Mouse (Mus musculus) testis, postnatal 14 days (tissue): Measurements from ENCODE around the gene Ppp1r18.
A peak's percentile ranks its signal among the peaks of the same experiment; 100 is the strongest.

Experiments used
- DNase-seq: peaks from one replicate; pipeline ENCODE4 v3.0.0; 2021; ENCODE audit warnings: low spot score

The Ppp1r18 gene

GRCm38 (mm10) chr17:35914975-35915374 lies 49.6 kb downstream of the Ppp1r18 start:
- no peak for DNase-seq

- no peak for DNase-seq
Observed at GRCm38 (mm10) chr17:35915538-35916296, 50.3 kb downstream of the Ppp1r18 start.

DNA sequence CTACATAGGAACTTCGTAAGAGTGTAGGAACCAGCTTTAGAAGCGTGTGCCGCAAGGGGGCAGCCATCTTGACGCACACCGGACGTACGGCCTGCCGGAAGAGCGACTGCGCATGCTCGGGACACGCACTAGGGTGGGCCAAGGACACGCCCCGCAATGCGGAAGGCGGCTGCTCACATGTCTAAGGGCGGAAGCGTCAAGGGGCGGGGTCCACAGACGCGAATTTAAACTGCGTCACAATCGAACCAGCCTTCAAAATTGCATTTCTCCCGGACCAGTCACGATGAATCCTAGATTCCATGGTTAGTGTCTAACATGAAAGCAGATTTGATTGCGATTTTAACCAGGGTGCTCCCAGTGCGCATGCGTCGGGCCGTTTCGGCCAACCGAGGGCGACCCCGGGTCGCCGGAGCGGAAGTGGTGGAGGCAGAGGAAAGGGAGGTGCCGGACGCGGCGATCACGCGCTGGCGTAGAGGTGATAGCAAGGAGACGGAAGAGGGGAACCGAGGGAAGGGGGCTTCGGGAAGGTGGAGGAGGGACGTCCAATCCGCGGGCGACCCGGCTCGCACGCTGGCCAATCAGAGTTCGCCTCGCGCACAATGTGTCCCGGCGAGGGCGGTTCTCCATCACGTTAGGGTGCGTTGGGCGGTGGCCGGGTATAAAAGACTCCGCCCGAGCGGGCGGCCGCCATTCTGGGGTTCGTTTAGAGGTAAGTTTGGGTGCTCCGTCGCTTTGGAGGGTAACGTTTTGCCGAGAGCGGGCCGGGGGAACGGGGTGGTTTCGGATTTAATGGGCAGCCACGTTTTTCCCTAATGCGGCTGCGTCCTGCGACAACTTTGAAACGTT lies 51.1 kb downstream of the Ppp1r18 start, which contains the start of the genes Mrps18b and Ppp1r10:
Gene Mrps18b (minus strand): TSS at position 93 of the 846 bp plus-strand sequence.
Gene Ppp1r10 (plus strand): TSS at position 138 of the 846 bp plus-strand sequence.
- peak; percentile 100 for DNase-seq

GRCm38 (mm10) chr17:35917143-35917462 lies 51.7 kb downstream of the Ppp1r18 start:
- DNase-seq = no peak

- peak; percentile 54 for DNase-seq
Observed at GRCm38 (mm10) chr17:35917463-35918251, 52.3 kb downstream of the Ppp1r18 start.

DNA sequence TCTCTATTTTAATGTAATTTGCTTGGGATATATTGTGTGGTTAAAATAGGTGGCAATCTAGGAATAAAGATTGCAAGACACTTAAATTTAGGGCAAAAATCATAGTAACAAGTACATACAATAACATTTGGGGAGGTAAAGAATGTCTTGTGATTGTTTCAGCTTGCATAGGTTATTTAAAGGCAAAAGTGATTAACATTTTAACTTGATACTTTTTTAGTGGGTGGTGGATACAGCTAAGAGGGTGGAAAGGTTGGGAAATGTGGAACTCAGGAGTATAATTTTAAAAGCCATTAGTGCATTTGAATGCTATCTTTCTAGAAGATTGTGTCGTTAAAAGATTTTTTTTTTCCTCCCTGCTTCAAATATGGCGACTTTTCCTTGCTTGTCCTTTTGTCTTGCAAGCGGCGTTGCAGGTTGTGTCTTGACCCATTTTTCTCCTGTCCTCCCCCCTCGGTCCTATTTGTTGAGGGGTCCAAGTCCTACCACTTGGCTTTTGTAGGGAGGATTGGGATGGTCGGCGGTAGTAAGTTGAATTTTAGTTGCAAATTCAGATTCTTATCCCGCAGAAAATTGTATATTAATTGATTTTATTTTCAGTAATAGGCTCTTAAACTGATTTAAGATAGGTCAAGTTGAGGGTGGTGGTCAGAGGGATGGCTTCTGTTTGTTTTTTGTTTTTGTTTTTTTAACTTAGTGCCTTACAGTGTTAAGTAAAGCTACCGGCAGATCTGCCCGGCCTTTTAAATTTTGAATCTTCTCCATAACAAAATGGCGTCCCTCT lies 53.1 kb downstream of the Ppp1r18 start:
- no peak for DNase-seq

GRCm38 (mm10) chr17:35919060-35919715 lies 53.8 kb downstream of the Ppp1r18 start:
- DNase-seq = peak; percentile 92

GRCm38 (mm10) chr17:35919864-35920301 lies 54.5 kb downstream of the Ppp1r18 start:
- DNase-seq = no peak

GRCm38 (mm10) chr17:35920384-35920783 lies 55.0 kb downstream of the Ppp1r18 start:
- DNase-seq = no peak

DNA sequence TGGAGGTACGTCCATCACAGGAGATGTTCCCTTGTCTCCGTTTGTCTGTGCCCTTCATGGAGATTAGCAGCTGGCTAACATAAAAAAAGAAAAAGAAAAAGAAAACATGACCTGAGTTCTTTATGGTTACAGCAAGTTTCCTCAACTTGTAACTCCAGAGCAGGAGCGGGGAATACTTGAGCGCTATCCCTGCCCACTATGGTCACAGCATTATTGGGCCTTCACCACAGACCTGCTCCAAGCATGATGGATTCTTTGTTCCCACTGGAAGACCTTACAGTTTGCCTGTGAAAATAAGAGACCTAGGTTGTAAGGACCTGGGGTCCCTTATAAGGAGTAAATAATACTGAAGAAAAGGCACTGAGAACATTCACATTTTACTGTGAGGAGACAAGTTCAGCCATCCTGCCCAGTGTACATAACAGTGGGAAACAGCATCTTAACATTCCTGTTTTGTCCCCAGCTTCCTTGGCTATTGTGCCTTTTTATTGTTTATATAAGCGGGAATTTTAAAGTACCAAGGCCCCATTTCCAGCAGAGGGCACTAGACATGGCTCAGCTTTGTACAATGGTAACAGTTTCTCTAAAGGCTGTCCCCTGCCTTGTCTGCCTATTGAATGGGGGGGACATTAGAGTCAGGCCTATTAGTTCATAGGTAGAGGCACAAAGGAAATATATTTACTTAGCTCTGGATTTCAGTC lies 55.6 kb downstream of the Ppp1r18 start:
- DNase-seq = no peak

DNA sequence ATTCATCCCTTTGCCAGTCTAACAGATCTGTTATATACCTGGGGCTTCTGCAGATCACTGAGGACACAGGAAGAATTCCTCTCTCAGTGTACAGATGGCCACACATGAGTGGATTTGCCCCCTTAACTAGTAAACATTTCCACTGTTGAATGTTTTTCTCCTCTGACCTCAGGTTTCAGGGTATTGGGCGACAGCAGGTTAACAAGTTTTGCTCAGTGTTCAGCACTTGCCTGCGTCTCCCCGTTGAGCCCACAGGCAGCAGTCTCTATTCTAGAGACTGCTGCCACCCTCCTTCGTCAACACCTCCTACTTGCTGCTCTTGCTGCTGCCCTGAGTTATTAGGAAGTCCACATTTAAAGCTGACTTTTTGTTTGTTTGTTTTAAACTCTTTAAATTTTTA lies 56.3 kb downstream of the Ppp1r18 start:
- DNase-seq = no peak

- no peak for DNase-seq
Observed at GRCm38 (mm10) chr17:35922566-35922965, 57.2 kb downstream of the Ppp1r18 start.

- no peak for DNase-seq
Observed at GRCm38 (mm10) chr17:35923281-35923680, 57.9 kb downstream of the Ppp1r18 start.
